Mouse (Mus musculus): Measurements from ENCODE around the gene Gm3476.
"Not testable (repeated sequence)": the region's sequence is repeated elsewhere in the genome, so short reads cannot be mapped to it uniquely, and the experiment has no call there.

Gene Gm3476

GRCm38 (mm10) chr14:6125707-6126106, at the start of gene Gm3476:
TSS of gene Gm3476 (minus strand) at chr14:6125807.
- not testable (repeated sequence) for DNase-seq (ENCODE audit: low spot score in 2 of 2)

GRCm38 (mm10) chr14:6163538-6163937, 37.9 kb upstream of the Gm3476 start:
- DNase-seq (ENCODE audit: low spot score in 2 of 2): not testable (repeated sequence)

- DNase-seq (ENCODE audit: low spot score in 2 of 2): not testable (repeated sequence)
Measured at GRCm38 (mm10) chr14:6161085-6161484, 35.5 kb upstream of the Gm3476 start.

GRCm38 (mm10) chr14:6108272-6108925, 17.2 kb downstream of the Gm3476 start, which contains the start of gene Gm3468:
TSS of gene Gm3468 (minus strand) at chr14:6108665.
- not testable (repeated sequence) for DNase-seq (ENCODE audit: low spot score in 2 of 2)

GRCm38 (mm10) chr14:6107500-6107899, 18.1 kb downstream of the Gm3476 start:
- not testable (repeated sequence) for DNase-seq (ENCODE audit: low spot score in 2 of 2)

- DNase-seq (ENCODE audit: low spot score in 2 of 2): not testable (repeated sequence)
Measured at GRCm38 (mm10) chr14:6093842-6094241, 31.8 kb downstream of the Gm3476 start, which contains the start of gene Gm8206. TSS of gene Gm8206 (minus strand) at chr14:6093942.

- not testable (repeated sequence) for DNase-seq (ENCODE audit: low spot score in 2 of 2)
Measured at GRCm38 (mm10) chr14:6058167-6058566, 67.4 kb downstream of the Gm3476 start, which contains the start of gene Gm6337. TSS of gene Gm6337 (minus strand) at chr14:6058267.

Measured in spleen, postnatal 14 days (tissue).